In the genomic region with DNA sequence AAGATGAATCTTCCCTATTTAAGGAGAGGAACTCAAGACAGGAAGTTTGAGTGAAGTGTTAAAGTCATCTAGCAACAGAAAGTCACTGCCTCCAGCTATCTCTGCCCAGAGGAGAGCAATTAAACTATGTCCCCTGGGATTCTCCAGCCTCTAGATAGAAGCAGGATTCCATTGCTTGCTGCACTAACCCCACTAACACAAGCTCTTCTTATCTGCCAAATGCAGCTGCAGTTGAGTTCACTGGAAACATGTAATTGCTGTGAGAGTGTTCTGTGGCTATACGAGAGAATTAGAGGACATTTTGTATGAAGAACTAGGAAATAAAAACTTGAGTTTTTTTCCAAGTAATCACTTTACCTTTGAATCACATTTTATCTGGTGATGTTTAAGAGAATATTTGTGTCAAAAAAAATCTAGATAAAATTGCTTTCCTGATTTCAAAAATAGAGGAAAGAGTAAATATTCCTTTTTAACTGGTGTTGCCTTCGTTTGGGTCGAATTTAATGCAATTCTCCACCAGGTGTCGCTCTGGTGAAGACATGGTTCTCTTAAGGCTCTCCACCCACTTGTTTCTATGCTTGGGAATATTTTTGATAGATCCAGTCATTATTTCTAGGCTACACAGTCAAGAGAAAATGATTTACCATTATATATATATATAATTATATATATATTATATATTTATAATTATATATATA, we compare ENCODE assay signal across 8 mouse cellular contexts.
DNase-seq lines count a peak whose midpoint lies in the region; ATAC-seq and TF ChIP-seq lines count a peak whose summit lies in the region.

No protein-coding gene starts in this region.

- no peak overlapping the region for H3K4me3 ChIP-seq in left cerebral cortex, adult 2 months
- no peak overlapping the region for H3K4me3 ChIP-seq in liver, adult 2 months (ENCODE audit: insufficient read depth, low read depth, low read length)

- H3K4me1 ChIP-seq in liver, adult 2 months (ENCODE audit: control insufficient read depth, insufficient read depth, low read length): no peaks in the 10 kb centered on the region; the same call in 1 of the 2 replicates

- no peak for DNase-seq in left cerebral cortex, adult 2 months (ENCODE audit: extremely low spot score in 1 of 2, low spot score in 2 of 2)
- DNase-seq in left cerebral cortex, postnatal 36 days (ENCODE audit: low spot score in 2 of 2): no peak
- DNase-seq in adrenal gland, adult (ENCODE audit: inconsistent age in 2 of 2, low spot score in 1 of 2): peak; percentile 46 to 80
- peak; percentile 52 for DNase-seq in liver, adult 2 months (ENCODE audit: extremely low read depth, low read depth, low spot score)
- DNase-seq in thymus, postnatal 36 days: no peak
- DNase-seq in layer of hippocampus, adult 11-12 months (ENCODE audit: low spot score): no peak

- peak; percentile 71 for ATAC-seq in erythroblast, adult 5-6 weeks (replicated peaks; ENCODE audit: low FRiP score, poor library complexity, severe bottlenecking)
- no peak for ATAC-seq in inflammation-experienced regulatory T-cells, adult 6 months

- no peaks in the 10 kb centered on the region for H3K27me3 ChIP-seq in liver, adult 2 months (ENCODE audit: control insufficient read depth, insufficient read depth, low read length)

- no peaks in the 10 kb centered on the region for H3K36me3 ChIP-seq in liver, adult 2 months (ENCODE audit: control insufficient read depth, insufficient read depth, low read length)

- no peak for TF ChIP-seq POLR2A in liver, adult 2 months (IDR thresholded peaks at IDR 0.05; ENCODE audit: extremely low read depth, insufficient read depth, low read length)

- no peaks in the 10 kb centered on the region for H3K79me2 ChIP-seq in liver, adult 2 months (ENCODE audit: control insufficient read depth, insufficient read depth, low read length)

- no peak overlapping the region for H3K9ac ChIP-seq in liver, adult 2 months (ENCODE audit: low read depth, low read length)

- TF ChIP-seq CTCF in left cerebral cortex, adult 2 months (IDR thresholded peaks at IDR 0.05): peak; percentile 37
- TF ChIP-seq CTCF in liver, adult 2 months (IDR thresholded peaks at IDR 0.05; ENCODE audit: low read depth, low read length): peak; percentile 27

- no peak overlapping the region for H3K27ac ChIP-seq in left cerebral cortex, adult 2 months
- H3K27ac ChIP-seq in liver, adult 2 months (replicated peaks; ENCODE audit: insufficient read depth, low read depth, low read length): no peak overlapping the region

- WGBS in liver, adult 2 months: 32% methylated on average over 4 of the region's 4 CpGs

- intact Hi-C loops in left cerebral cortex, adult 2 months (cut with DNase I): no loop called here
- intact Hi-C loops in left cerebral cortex, postnatal 36 days (cut with DNase I): no loop called here

Comparison
In these comparisons a context has a peak if more than half of its experiments do, and no peak if none do; other contexts are left out.
1. DNase-seq: peak in adrenal gland, adult (2 of 2) and liver, adult 2 months (single experiment); none in left cerebral cortex, adult 2 months (0 of 2), left cerebral cortex, postnatal 36 days (0 of 2), thymus, postnatal 36 days (0 of 2) and layer of hippocampus, adult 11-12 months (single experiment).